Mouse (Mus musculus) CH12.LX (cell line): ENCODE measurements around the gene Podxl2. TPM values are rescaled to one million over a fixed set of nuclear protein-coding genes. Genes with fewer than 3 reads are reported as not detected.

Experiments used
- DNase-seq: peaks from one replicate; pipeline ENCODE4 v3.0.0-alpha.2; 2013; ENCODE audit errors: extremely low read depth
- H3K27ac ChIP-seq: 2 replicates; pipeline ENCODE4 v1.5.1; 2012; ENCODE audit warnings: low read depth, mild to moderate bottlenecking, control low read depth, moderate library complexity; ENCODE audit not compliant: insufficient read depth
- H3K27me3 ChIP-seq: replicated peaks from 2 replicates; pipeline ENCODE3; 2012; ENCODE audit warnings: inconsistent platforms
- H3K36me3 ChIP-seq, 2 experiments: replicated peaks in 1 of 2; 2 replicates each; pipeline versions ENCODE3 to v1.6.1; 2012; ENCODE audit warnings: inconsistent platforms in 1 of 2, low read length in 1 of 2, mild to moderate bottlenecking in 1 of 2, mixed read lengths in 1 of 2, moderate library complexity in 1 of 2; ENCODE audit not compliant: control insufficient read depth in 1 of 2, insufficient read depth in 1 of 2
- H3K4me1 ChIP-seq, 2 experiments: 2 replicates each; pipeline ENCODE4 v1.6.1; 2012; ENCODE audit warnings: inconsistent platforms in 1 of 2, moderate library complexity in 1 of 2; ENCODE audit not compliant: insufficient read depth in 2 of 2, control insufficient read depth in 1 of 2
- H3K4me2 ChIP-seq: 2 replicates; pipeline ENCODE4 v1.6.1; 2012; ENCODE audit warnings: low read depth, mild to moderate bottlenecking, control low read depth; ENCODE audit not compliant: poor library complexity, insufficient read depth, severe bottlenecking
- H3K4me3 ChIP-seq, 3 experiments: fragments of 150-350 bp in 1 of 3; sonication (generic) in 1 of 3; replicated peaks in 1 of 3; 2 replicates each; pipeline versions ENCODE3 to v1.5.1; 2011 to 2012; ENCODE audit warnings: low read depth in 2 of 3, low read length in 2 of 3, mild to moderate bottlenecking in 2 of 3, moderate library complexity in 2 of 3, control low read depth in 1 of 3, improper control_type of control experiment in 1 of 3, inconsistent platforms in 1 of 3, mixed read lengths in 1 of 3; ENCODE audit not compliant: poor library complexity in 1 of 3
- H3K79me2 ChIP-seq: replicated peaks from 2 replicates; pipeline ENCODE4 v1.6.1; 2012; ENCODE audit warnings: mild to moderate bottlenecking, moderate library complexity; ENCODE audit not compliant: control insufficient read depth, poor library complexity, insufficient read depth, severe bottlenecking; ENCODE audit errors: extremely low read depth
- H3K9ac ChIP-seq: 2 replicates; pipeline ENCODE4 v1.6.1; 2012; ENCODE audit warnings: low read depth, mild to moderate bottlenecking, control low read depth, moderate library complexity; ENCODE audit not compliant: insufficient read depth
- H3K9me3 ChIP-seq: replicated peaks from 2 replicates; pipeline ENCODE3; 2012; ENCODE audit warnings: low read length, inconsistent platforms, mixed read lengths
- BHLHE40 ChIP-seq: IDR thresholded peaks from 2 replicates; pipeline ENCODE4 v1.6.1; 2011; ENCODE audit warnings: mild to moderate bottlenecking, low read depth, low read length, improper control_type of control experiment
- CHD1 ChIP-seq: IDR thresholded peaks from 2 replicates; pipeline ENCODE4 v1.6.1; 2012; ENCODE audit warnings: low read depth, low read length, improper control_type of control experiment, inconsistent platforms
- CTCF ChIP-seq, 2 experiments: IDR thresholded peaks in 1 of 2; conservative IDR thresholded peaks in 1 of 2; 2 replicates each; pipeline ENCODE4 v1.5.1; 2011 to 2012; ENCODE audit warnings: low read depth in 2 of 2, low read length in 2 of 2, improper control_type of control experiment in 1 of 2, inconsistent platforms in 1 of 2, mild to moderate bottlenecking in 1 of 2, moderate library complexity in 1 of 2
- GABPA ChIP-seq: IDR thresholded peaks from 2 replicates; pipeline ENCODE4 v1.6.1; 2012; ENCODE audit warnings: low read depth, low read length, improper control_type of control experiment, inconsistent platforms; ENCODE audit not compliant: insufficient replicate concordance
- HCFC1 ChIP-seq: IDR thresholded peaks from 2 replicates; pipeline ENCODE4 v1.6.1; 2012; ENCODE audit warnings: low read depth, mild to moderate bottlenecking, inconsistent platforms, low read length, improper control_type of control experiment
- JUND ChIP-seq: conservative IDR thresholded peaks from 2 replicates; pipeline ENCODE4 v1.6.1; 2011; ENCODE audit warnings: low read depth, low read length, improper control_type of control experiment
- KAT2A ChIP-seq: IDR thresholded peaks from 2 replicates; pipeline ENCODE4 v1.6.1; 2012; ENCODE audit warnings: low read length, improper control_type of control experiment, inconsistent platforms; ENCODE audit not compliant: insufficient replicate concordance
- MAZ ChIP-seq: IDR thresholded peaks from 2 replicates; pipeline ENCODE4 v1.6.1; 2012; ENCODE audit warnings: low read depth, mild to moderate bottlenecking, inconsistent platforms, low read length, improper control_type of control experiment, moderate library complexity
- MXI1 ChIP-seq: IDR thresholded peaks from 2 replicates; pipeline ENCODE4 v1.6.1; 2011; ENCODE audit warnings: mild to moderate bottlenecking, low read depth, low read length, improper control_type of control experiment
- MYC ChIP-seq: IDR thresholded peaks from 2 replicates; pipeline ENCODE4 v1.6.1; 2011; ENCODE audit warnings: low read depth, mild to moderate bottlenecking, improper control_type of control experiment, low read length
- NELFE ChIP-seq: IDR thresholded peaks from 2 replicates; pipeline ENCODE4 v1.6.1; 2011; ENCODE audit warnings: low read depth, low read length, improper control_type of control experiment
- NRF1 ChIP-seq: IDR thresholded peaks from 2 replicates; pipeline ENCODE4 v1.6.1; 2014; ENCODE audit warnings: low read depth, mild to moderate bottlenecking, inconsistent platforms, low read length, improper control_type of control experiment, moderate library complexity
- PAX5 ChIP-seq: IDR thresholded peaks from 2 replicates; pipeline ENCODE4 v1.6.1; 2012; ENCODE audit warnings: low read length, inconsistent platforms, mixed read lengths
- RAD21 ChIP-seq: IDR thresholded peaks from 2 replicates; pipeline ENCODE4 v1.6.1; 2011; ENCODE audit warnings: low read depth, mild to moderate bottlenecking, low read length, improper control_type of control experiment, moderate library complexity
- SIN3A ChIP-seq: IDR thresholded peaks from 2 replicates; pipeline ENCODE4 v1.6.1; 2012; ENCODE audit warnings: low read length, improper control_type of control experiment, inconsistent platforms
- SMC3 ChIP-seq: IDR thresholded peaks from 2 replicates; pipeline ENCODE4 v1.6.1; 2011; ENCODE audit warnings: low read depth, low read length, improper control_type of control experiment
- TBP ChIP-seq: conservative IDR thresholded peaks from 2 replicates; pipeline ENCODE4 v1.6.1; 2011; ENCODE audit warnings: low read depth, low read length, improper control_type of control experiment
- TCF12 ChIP-seq: IDR thresholded peaks from 2 replicates; pipeline ENCODE4 v1.6.1; 2014; ENCODE audit warnings: low read depth, mild to moderate bottlenecking, inconsistent platforms, low read length, improper control_type of control experiment
- USF2 ChIP-seq: conservative IDR thresholded peaks from 2 replicates; pipeline ENCODE4 v1.6.1; 2011; ENCODE audit warnings: low read depth, low read length, improper control_type of control experiment
- ZMIZ1 ChIP-seq: IDR thresholded peaks from 2 replicates; pipeline ENCODE4 v1.6.1; 2012; ENCODE audit warnings: low read depth, mild to moderate bottlenecking, inconsistent platforms, low read length, improper control_type of control experiment
- dilution Hi-C: fragments of 300-500 bp; cut with MboI; formaldehyde crosslinking; loops from 2 replicates; pipeline ENCODE4 v1.14.3; 2020; ENCODE audit warnings: low sequenced_read_pairs; ENCODE audit not compliant: extremely low pct_unique_long_range_greater_than_20kb, extremely low pct_ligation_motif_present
- in situ Hi-C: fragments of 300-500 bp; cut with MboI; formaldehyde crosslinking; loops from 3 replicates; pipeline ENCODE4 v1.14.3; 2019; ENCODE audit warnings: low sequenced_read_pairs, low pct_ligation_motif_present, low pct_unique_long_range_greater_than_20kb, mixed read lengths
- polyA plus RNA-seq: library from polyadenylated mRNA; unstranded; fragments of >175 nt; gene quantifications from 2 replicates; pipeline ENCODE4 v1.2.1, GENCODE M21; 2012; ENCODE audit warnings: low read depth; ENCODE audit not compliant: insufficient read length
- total RNA-seq, 2 experiments: library from RNA; depleted of rRNA; stranded (reverse); fragments of 300-350 nt in 1 of 2; fragments of >200 nt in 1 of 2; gene quantifications; 2 replicates each; pipeline ENCODE4 v1.2.3; 2012 to 2014

Podxl2 gene
- total and polyA plus RNA-seq, 3 experiments, result 0.79 to 0.93 (median 0.81) TPM

DNA sequence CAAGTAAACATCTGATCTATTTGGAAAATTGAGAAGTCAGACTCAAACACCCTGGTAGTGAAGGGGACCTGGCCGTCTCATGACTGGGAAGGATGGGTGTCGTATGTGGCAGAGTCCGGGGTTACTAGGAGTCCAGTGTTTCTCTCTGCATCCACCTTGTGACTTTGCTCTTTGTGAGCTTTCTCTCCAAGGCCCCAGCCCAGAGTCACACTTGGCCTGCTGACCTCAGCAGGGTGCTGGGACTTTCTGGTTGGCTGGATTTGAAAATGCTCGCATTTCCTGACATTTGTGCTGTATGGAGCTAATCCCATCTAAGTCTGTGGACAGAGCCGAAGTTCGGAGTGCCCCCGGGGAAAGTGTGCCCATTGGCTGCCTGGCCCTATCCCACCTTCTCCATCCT is 30.2 kb upstream of the Podxl2 start:
- no peak overlapping the region for H3K4me3 ChIP-seq
- no peaks in the 10 kb centered on the region for H3K27me3 ChIP-seq
- no peaks in the 10 kb centered on the region for H3K9me3 ChIP-seq
- dilution Hi-C loops (no loop called here), in situ Hi-C loops (no loop called here)
- peaks cover 0 to 37% of the 10 kb centered on the region in 2 experiments for H3K4me1 ChIP-seq
- peaks cover 16 to 47% of the 10 kb centered on the region in 2 experiments for H3K36me3 ChIP-seq
- H3K9ac ChIP-seq, result no peak overlapping the region
- no peaks in the 10 kb centered on the region for H3K79me2 ChIP-seq
- TF ChIP-seq MXI1 (no peak), NRF1 (no peak), RAD21 (no peak), ZMIZ1 (no peak), HCFC1 (no peak), SIN3A (no peak), MAZ (no peak), SMC3 (no peak), PAX5 (no peak), USF2 (no peak), BHLHE40 (no peak), GABPA (no peak), TCF12 (no peak), CTCF (conservative IDR thresholded peaks at IDR 0.05 in 1 of 2, IDR thresholded peaks at IDR 0.05 in 1 of 2; ENCODE audit: low read depth in 2 of 2, low read length in 2 of 2) (no peak), TBP (no peak)
- H3K4me2 ChIP-seq, result no peak overlapping the region
- H3K27ac ChIP-seq, result no peak overlapping the region
- DNase-seq, result no peak

- Histone ChIP-seq H3K9ac (no peak overlapping the region), H3K4me3 (no peak overlapping the region), H3K27ac (no peak overlapping the region), H3K79me2 (no peaks in the 10 kb centered on the region), H3K4me2 (no peak overlapping the region), H3K36me3 (peaks cover 12 to 42% of the 10 kb centered on the region in 2 experiments), H3K9me3 (no peaks in the 10 kb centered on the region), H3K27me3 (no peaks in the 10 kb centered on the region), H3K4me1 (peaks cover 0 to 37% of the 10 kb centered on the region in 2 experiments)
- dilution Hi-C loops, result no loop called here
- in situ Hi-C loops, result no loop called here
- no peak for DNase-seq
- TF ChIP-seq KAT2A (no peak), NELFE (no peak), MYC (no peak), NRF1 (no peak), USF2 (no peak), MXI1 (no peak), JUND (no peak), MAZ (no peak), CHD1 (no peak)
These were observed 29.7 kb upstream of the Podxl2 start for GRCm38 (mm10) chr6:88904456-88904974.
